Mouse (Mus musculus): Measurements from ENCODE around the gene Zfp981.
"Not testable (repeated sequence)": the region's sequence is repeated elsewhere in the genome, so short reads cannot be mapped to it uniquely, and the experiment has no call there.

Zfp981 gene

DNA sequence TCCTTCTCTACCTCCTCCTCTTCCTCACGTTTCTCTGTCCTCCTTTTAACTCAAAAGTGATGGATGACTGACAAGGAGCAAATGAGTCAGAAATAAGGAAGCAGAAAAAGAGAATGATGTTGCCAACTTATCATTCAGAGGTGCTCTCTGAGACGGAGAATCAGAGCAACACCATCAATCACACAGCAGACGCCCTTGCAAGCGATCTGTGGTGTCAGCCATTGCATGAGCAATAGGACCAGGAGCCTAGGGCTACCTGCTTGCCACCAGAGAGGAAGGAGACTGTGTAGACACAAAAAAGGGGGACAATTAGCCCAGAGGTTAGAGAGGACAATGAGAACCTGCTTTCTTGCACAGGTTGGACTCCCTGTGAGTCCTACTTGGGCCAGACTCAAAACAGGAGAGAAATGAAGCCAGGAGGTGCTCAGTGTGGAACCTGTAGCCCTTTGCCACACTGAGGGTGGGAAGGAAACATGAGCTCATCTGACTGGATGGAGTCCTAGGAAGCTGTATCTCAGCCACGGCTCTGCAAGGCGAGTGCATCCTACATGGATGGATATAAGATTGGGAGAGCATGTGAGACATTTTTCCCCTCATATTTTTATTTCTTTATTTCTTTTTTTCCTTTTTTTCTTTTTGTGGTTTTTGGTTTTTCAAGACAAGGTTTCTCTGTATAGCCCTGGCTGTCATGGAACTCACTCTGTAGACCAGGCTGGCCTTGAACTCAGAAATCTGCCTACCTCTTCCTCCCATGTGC lies 16.5 kb upstream of the Zfp981 start:
- DNase-seq (ENCODE audit: low spot score in 2 of 2), result not testable (repeated sequence)

DNA sequence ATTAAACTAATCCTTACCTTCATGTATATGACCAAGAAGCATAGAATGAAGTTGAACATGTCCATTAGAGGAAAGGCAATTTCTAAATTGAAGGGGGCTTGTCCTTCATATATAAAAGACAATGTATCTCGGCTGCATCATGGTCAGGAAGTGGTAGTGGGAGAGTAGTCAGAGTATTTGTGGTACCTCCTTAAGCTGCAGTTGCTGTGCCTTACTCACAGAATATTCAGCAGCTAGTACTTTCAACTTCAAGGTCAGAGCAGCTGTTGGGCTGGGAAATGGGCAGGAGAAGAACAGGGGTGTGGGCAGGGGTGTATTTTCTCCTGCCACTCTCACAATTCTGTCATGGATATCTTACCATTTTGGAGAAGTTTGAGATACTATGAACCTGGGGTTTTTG lies 15.1 kb upstream of the Zfp981 start:
- not testable (repeated sequence) for DNase-seq (ENCODE audit: low spot score in 2 of 2)

- not testable (repeated sequence) for DNase-seq (ENCODE audit: low spot score in 2 of 2)
Observed at GRCm38 (mm10) chr4:146489196-146489595, 12.6 kb upstream of the Zfp981 start.

DNA sequence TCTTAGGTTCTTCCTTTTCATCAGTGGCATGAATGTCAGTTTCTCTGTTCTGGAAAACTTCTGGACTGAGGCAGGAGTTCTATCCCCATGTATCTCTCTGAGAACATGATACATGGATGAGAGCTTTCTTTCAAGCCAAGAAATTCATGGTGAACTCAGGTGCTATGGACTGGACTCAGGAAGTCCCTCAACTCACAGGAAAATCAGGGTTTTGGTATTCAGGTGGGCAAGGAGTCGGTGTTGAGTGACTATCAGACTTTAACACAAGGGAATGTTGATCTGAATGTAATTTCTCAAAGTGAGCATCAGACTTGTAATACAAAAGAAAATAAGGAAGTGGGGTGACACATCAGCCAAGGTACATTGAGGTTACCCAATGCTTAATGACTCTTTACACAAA lies 9.8 kb upstream of the Zfp981 start:
- DNase-seq (ENCODE audit: low spot score in 2 of 2), result not testable (repeated sequence)

DNA sequence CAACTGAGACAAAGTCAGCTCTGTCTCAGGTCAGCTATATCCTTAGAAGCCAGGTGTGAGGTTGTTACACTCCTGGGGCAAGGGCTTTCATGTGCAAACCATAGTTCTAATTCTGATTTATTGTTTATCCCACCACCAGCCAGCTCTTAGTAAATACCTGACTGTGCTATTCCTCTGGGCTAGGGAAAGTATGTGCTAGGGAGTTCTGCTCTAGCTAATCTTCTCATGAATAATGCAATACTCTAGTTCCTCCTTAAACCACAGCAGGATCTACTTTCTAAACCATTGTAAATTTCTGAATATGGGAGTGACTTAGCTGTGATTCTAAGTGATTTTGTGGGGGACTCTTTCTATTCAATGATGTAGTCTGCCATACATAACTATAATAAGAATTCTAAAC lies 9.4 kb upstream of the Zfp981 start:
- no peak for DNase-seq (ENCODE audit: low spot score in 2 of 2)

DNA sequence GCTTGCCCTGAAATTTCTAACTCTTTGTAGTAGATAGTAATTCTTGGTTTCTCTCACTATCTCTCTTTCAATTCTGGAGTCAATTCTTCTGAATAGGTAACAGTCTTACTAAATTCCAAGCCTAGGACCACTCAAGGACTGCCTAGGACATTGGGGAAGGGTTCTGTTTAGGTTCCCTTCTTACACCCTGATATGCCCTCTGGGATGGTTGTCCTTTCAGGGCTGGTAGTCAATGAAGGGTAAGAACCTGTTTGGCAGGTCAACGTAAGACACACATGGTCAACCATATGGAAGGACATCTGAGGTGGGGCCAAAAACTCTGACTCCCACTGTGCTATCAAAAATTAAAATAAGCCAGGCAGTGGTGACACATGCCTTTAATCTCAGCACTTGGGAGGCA lies 9.0 kb upstream of the Zfp981 start:
- no peak for DNase-seq (ENCODE audit: low spot score in 2 of 2)

- not testable (repeated sequence) for DNase-seq (ENCODE audit: low spot score in 2 of 2)
Observed at GRCm38 (mm10) chr4:146493319-146493907, 8.4 kb upstream of the Zfp981 start.

DNA sequence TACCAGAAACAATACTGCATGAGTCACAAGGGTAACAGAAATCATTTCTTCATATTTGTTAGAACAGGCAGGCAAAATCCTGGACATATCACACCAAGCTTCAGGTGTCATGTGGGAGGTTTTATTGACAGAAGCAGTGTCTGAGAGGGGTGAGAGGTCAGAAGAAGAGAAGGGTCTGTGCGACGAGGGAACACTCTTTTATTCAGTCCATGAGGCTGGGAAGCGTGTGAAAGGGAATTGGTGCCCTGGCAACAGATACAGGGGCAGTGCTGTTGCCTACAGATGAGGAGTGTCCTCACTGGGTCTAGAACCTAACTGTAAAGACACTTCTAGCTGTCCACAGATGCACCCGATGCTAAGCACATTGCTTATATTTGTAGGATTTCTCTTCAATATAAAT lies 6.8 kb upstream of the Zfp981 start:
- no peak for DNase-seq (ENCODE audit: low spot score in 2 of 2)

DNA sequence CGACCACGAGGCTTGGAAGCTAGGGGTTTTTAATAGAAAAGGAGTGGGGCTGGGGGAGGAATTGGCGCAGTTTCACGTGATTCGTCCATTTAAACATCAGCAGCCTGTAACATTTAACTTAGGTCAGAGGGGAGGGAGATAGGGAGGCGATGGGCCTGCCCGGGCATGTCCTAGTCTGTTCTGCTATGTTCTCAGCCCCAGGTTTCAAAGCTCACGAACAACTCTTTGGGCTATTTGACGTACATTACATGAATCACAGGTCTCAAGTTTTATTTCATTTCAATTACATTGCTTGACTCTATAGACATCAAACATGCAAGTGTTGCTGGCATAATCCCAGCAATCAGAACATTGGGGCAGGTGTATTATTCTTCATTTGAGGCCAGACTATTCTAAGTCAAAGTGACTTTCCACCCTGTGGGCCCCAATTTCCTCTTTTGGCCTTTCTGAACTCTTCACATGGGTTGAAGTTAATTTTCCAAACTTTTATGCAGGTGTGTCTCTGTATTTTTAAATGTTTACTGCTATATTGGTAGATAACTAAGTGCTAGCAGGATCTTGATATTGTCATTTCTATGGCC lies 4.0 kb upstream of the Zfp981 start:
- not testable (repeated sequence) for DNase-seq (ENCODE audit: low spot score in 2 of 2)

DNA sequence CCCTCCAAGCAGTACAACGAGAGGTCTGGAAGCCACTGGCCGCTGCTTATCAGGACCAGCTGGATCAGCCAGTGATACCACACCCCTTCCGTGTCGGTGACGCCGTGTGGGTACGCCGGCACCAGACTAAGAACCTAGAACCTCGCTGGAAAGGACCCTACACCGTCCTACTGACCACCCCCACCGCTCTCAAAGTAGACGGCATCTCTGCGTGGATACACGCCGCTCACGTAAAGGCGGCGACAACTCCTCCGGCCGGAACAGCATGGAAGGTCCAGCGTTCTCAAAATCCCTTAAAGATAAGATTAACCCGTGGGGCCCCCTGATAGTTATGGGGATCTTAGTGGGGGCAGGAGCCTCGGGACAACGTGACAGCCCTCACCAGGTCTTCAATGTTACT lies 7.2 kb downstream of the Zfp981 start:
- DNase-seq (ENCODE audit: low spot score in 2 of 2), result not testable (repeated sequence)

- not testable (repeated sequence) for DNase-seq (ENCODE audit: low spot score in 2 of 2)
Observed at GRCm38 (mm10) chr4:146511871-146512270, 10.0 kb downstream of the Zfp981 start.

DNA sequence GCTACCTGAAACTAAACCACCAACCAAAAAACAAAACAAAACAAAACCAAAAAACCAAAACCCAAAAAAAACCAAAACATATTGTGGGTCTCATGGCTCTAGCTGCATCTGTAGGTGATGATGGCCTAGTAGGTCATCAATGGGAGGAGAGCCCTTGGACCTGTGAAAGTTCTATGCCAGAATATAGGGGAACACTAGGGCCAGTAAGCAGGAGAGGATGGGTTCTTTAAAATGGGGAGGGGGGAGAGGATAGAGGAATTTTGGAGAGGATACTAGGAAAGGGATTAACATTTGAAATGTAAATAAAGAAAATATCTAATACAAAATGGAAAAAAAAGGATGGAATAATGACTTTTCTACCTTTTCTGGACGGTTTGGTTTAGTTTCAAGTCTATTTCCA lies 14.6 kb downstream of the Zfp981 start:
- DNase-seq (ENCODE audit: low spot score in 2 of 2), result no peak

DNA sequence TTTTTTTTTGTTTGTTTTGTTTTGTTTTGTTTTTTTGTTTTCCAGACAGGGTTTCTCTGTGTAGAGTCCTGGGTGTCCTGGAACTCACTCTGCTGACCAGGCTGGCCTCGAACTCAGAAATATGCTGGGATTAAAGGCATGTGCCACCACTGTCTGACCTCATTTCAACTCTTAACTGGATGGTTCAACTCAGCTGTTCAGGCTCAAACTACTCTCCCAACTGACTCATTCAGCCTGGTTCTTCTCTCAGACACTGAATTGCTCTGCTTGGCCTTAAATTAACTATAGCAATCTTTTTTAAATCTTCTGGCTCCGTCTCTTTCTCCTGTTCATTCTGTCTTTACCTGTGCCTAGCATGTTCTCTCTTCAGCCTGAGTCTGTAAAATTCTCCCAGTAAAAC lies 15.3 kb downstream of the Zfp981 start:
- DNase-seq (ENCODE audit: low spot score in 2 of 2), result not testable (repeated sequence)

DNA sequence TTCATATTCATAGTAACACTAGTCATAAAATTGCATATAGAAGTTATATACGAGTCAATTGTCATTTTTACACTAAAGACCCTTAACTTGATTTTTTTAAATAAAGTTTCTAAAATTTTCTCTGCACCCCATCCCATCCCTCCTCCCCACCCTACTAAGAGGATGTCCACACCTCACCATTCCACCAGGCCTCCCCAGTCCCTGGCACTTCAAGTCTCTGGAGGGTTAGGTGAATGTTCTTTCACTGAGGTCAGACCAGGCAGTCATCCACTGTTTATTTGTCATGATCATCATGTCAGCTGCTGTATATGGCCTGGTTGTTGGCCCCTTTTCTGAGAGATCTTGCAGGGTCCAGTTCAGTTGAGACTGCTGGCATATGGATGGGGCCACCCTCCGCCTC lies 18.9 kb downstream of the Zfp981 start:
- DNase-seq (ENCODE audit: low spot score in 2 of 2), result no peak

GRCm38 (mm10) chr4:146534574-146534973 lies 32.7 kb downstream of the Zfp981 start:
- no peak for DNase-seq (ENCODE audit: low spot score in 2 of 2)

DNA sequence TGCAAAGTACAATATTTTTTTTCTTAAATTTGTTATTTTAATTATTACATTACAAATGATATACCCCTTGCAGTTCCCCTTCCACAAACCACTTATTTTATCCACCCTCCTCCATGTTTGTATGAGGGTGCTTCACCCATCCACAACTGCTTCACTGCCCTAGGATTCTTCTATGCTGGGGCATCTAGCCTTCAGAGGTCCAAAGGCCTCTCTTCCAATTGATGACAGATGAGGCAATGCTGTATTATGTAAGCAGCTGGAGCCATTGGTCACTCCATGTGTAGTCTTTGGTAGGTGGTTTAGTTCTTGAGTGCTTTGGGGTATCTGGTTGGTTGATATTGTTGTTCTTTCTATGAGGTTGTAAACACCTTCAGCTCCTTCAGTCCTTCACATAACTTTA lies 34.1 kb downstream of the Zfp981 start:
- no peak for DNase-seq (ENCODE audit: low spot score in 2 of 2)

DNA sequence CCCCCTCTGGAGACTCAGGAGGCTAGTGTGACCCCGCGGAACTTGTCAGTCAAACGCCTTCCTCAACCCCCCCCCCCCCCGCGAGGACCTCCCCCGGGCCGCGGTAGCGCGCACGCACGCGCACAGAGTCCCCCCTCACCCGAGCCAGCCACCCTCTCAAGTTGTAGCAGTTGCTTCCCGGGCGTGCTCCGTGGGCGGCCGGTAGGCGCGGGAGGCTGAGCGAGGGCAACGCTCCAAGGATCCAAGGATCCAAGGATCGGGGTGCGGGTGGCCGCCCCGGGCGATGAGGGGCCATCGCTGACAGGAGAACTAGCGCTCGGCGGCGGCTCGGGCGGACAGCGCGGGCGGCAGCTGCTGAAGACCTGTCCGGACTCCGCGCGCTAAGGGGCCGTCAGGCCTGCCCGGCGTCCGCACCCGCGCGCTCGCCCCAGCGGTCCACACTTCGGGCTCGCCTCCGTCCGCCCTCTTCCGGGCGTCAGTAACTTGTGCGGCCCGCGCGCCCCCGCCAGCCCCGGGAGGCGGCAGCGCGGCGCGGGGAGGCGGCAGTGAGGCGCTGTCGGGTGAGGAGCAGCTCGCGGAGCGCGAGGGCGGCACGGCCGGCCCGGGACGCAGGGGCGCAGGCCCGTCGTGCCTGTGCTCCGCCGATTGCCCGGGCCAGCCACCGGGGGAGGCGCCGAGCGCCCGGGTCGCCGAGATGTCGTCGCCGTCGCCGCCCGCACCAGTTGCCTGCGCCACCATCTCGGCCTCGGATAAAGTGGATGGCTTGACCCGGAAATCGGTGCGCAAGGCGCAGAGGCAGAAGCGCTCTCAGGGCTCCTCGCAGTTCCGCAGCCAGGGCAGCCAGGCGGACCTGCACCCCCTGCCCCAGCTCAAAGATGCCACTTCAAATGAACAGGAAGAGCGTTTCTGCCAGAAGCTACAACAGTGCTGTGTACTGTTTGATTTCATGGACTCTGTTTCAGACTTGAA lies 78.4 kb downstream of the Zfp981 start:
- DNase-seq (ENCODE audit: low spot score in 2 of 2), result not testable (repeated sequence)
